Mouse (Mus musculus) ES-E14 (cell line): ENCODE results near the gene Sigmar1. TPM values are rescaled to one million over a fixed set of nuclear protein-coding genes. Genes with fewer than 3 reads are reported as not detected.
A peak's percentile ranks its signal among the peaks of the same experiment; 100 is the strongest.
"Not testable (repeated sequence)": the region's sequence is repeated elsewhere in the genome, so short reads cannot be mapped to it uniquely, and the experiment has no call there.

Experiments
- DNase-seq: peaks from one replicate; pipeline ENCODE4 v3.0.0-alpha.2; 2013; ENCODE audit warnings: low read depth, low spot score
- H3K27ac ChIP-seq: 2 replicates; pipeline ENCODE4 v1.5.1; 2012; ENCODE audit warnings: low read depth, mild to moderate bottlenecking, low read length, moderate library complexity, mixed read lengths; ENCODE audit not compliant: poor library complexity, insufficient read depth, severe bottlenecking
- H3K36me3 ChIP-seq: 2 replicates; pipeline ENCODE4 v1.6.1; 2012; ENCODE audit warnings: mild to moderate bottlenecking, low read length, moderate library complexity, mixed read lengths; ENCODE audit not compliant: control insufficient read depth, poor library complexity, insufficient read depth, severe bottlenecking
- H3K4me1 ChIP-seq, 2 experiments: fragments of 150-350 bp in 1 of 2; sonication (generic) in 1 of 2; 2 replicates each; pipeline ENCODE4 v1.6.1; 2012; ENCODE audit warnings: low read length in 2 of 2, mild to moderate bottlenecking in 1 of 2, mixed read lengths in 1 of 2; ENCODE audit not compliant: control insufficient read depth in 2 of 2, insufficient read depth in 2 of 2, poor library complexity in 1 of 2
- H3K4me3 ChIP-seq, 2 experiments: fragments of 150-350 bp in 1 of 2; sonication (generic) in 1 of 2; 2 replicates each; pipeline ENCODE4 v1.5.1; 2012; ENCODE audit warnings: low read length in 2 of 2, low read depth in 1 of 2, mild to moderate bottlenecking in 1 of 2, mixed read lengths in 1 of 2; ENCODE audit not compliant: insufficient read depth in 1 of 2, poor library complexity in 1 of 2, severe bottlenecking in 1 of 2
- H3K9ac ChIP-seq: 2 replicates; pipeline ENCODE4 v1.6.1; 2012; ENCODE audit warnings: low read depth, mild to moderate bottlenecking, low read length, mixed read lengths; ENCODE audit not compliant: poor library complexity, insufficient read depth, severe bottlenecking
- H3K9me3 ChIP-seq: fragments of 150-350 bp; sonication (generic); 2 replicates; pipeline ENCODE4 v1.6.1; 2012; ENCODE audit warnings: low read depth, mild to moderate bottlenecking, low read length; ENCODE audit not compliant: control insufficient read depth, insufficient read depth
- ZNF384 ChIP-seq: IDR thresholded peaks from 2 replicates; pipeline ENCODE4 v1.6.1; 2012; ENCODE audit warnings: low read depth, low read length, inconsistent platforms
- in situ Hi-C, 2 experiments: fragments of 600-800 bp; cut with MboI; formaldehyde crosslinking; loops; one replicate each; pipeline ENCODE4 v1.15.1; 2025; ENCODE audit warnings: low sequenced_read_pairs in 2 of 2, inconsistent platforms in 1 of 2; ENCODE audit not compliant: unreplicated experiment in 2 of 2
- total RNA-seq: library from RNA; depleted of rRNA; stranded (reverse); fragments of 300-350 nt; gene quantifications from 2 replicates; pipeline ENCODE4 v1.2.3, GENCODE M21; 2012

The Sigmar1 gene
- total RNA-seq, 1 experiment: 198 TPM

GRCm38 (mm10) chr4:41774506-41774905 is 18.5 kb upstream of the Sigmar1 start:
- in situ Hi-C loops, DNase-seq: not testable (repeated sequence)
- TF ChIP-seq ZNF384: 0 out of 2 replicates have a peak, but pooled peaks have one; percentile 20

DNA sequence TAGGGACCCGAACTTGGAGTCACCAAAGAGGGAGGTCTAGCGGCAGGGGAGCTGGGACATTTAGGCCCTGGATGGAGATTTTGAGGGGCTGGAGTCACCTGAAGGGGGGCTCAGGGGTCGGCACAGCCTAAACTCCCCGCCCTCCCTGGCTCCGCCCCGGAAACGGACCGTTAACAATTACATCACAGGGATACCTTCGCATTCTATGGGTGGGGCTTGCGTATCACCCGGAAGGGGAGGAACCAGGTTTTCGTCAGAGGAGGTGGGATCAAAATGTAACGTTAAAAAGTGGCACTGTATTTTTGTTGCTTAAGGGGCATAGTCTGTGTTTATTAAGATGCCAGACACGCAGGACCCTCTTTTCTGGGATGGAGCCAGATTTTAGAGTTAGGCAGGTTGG is 18.0 kb upstream of the Sigmar1 start, which contains the start of gene Ccl27a:
TSS of gene Ccl27a (minus strand) at position 246 of the 400 bp plus-strand sequence.
- H3K9me3 ChIP-seq, H3K27ac ChIP-seq, H3K4me1 ChIP-seq, in situ Hi-C loops, H3K36me3 ChIP-seq: not testable (repeated sequence)
- peak; percentile 80 for DNase-seq
- Histone ChIP-seq H3K4me3 (peak within 1 kb of the TSS; percentile 67 to 73), H3K9ac (peak within 1 kb of the TSS; percentile 62)

More at GRCm38 (mm10) chr4:41774506-41774905, 18.5 kb upstream of the Sigmar1 start:
- H3K36me3 ChIP-seq, H3K27ac ChIP-seq, H3K4me1 ChIP-seq, H3K9me3 ChIP-seq: not testable (repeated sequence)
- Histone ChIP-seq H3K9ac (peak overlapping the region; percentile 59), H3K4me3 (peak overlapping the region; percentile 46 to 64; a peak in 3 of 4 replicates)

DNA sequence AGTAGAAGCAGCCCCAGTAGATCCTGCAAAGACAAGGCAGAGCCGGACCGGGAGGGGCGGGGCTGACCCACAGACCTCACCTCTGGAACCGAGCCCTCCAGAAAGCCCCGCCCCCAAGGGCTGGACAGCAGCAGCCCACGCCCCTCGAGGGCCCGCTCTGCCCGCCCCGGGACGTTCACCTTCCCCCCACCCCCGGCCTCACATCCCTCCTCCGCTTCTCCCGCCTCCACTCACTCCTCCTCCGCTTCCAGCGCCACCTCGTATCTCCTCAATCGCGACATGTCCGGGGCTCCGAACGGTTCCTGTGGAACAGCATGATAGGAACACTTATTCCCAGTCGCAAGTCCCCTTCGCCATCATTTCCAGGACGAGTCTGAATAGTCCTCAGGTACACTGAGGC is 17.5 kb upstream of the Sigmar1 start:
- in situ Hi-C loops, H3K27ac ChIP-seq: not testable (repeated sequence)

DNA sequence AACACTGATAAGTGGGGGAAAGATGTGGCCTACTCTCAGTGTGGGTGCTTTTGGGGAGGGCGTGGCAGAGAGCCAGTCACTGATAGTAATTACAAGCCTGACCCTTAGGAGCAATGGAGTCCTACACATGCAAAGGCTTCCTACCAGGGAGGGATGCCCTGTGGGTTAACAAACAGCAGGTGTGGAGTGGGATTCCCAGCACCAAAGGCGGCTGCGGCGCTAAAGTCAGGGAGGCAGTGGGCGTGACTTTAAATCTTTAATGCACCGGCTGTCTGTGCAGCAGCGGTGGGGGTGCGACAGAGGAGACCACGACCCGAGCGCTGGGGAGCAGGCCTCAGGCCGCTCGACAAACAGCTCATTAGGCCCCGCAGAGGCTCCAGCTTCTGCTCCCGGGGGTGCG is 17.0 kb upstream of the Sigmar1 start:
- in situ Hi-C loops, H3K27ac ChIP-seq, H3K4me1 ChIP-seq, H3K9ac ChIP-seq, H3K9me3 ChIP-seq, H3K36me3 ChIP-seq, DNase-seq: not testable (repeated sequence)
- H3K4me3 ChIP-seq: peak overlapping the region in 1 of 2 experiments; percentile 22; a peak in 1 of 4 replicates

More for the DNA sequence above, 17.5 kb upstream of the Sigmar1 start:
- peak overlapping the region; percentile 62; the same call in 1 of the 2 replicates for H3K9ac ChIP-seq
- H3K9me3 ChIP-seq, H3K36me3 ChIP-seq, H3K4me1 ChIP-seq: not testable (repeated sequence)
- peak overlapping the region; percentile 67 to 73 for H3K4me3 ChIP-seq
- DNase-seq: peak; percentile 63

- H3K27ac ChIP-seq, in situ Hi-C loops, H3K9me3 ChIP-seq, H3K4me3 ChIP-seq, DNase-seq, H3K36me3 ChIP-seq, H3K4me1 ChIP-seq, H3K9ac ChIP-seq: not testable (repeated sequence)
Observed at GRCm38 (mm10) chr4:41767301-41767700, 11.3 kb upstream of the Sigmar1 start.

DNA sequence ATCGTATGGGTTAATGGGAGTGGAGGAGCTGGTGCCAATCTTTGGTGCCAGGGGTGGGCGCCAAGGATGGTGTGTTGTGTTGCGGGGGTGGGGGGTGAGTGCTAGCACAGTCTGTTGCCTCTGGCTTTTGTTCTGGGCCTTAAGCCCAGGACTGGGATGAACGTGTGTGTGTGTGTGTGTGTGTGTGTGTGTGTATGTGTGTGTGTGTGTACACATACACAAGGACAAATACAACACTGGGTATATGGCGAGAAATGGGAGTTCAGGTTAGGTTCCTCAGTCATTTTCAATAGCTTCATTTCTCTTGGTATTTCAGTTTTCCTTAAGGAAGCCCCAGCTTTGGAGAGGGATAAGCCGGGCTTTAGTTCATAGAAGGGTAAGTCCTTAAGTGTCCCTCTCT is 7.2 kb upstream of the Sigmar1 start:
- H3K27ac ChIP-seq, H3K9me3 ChIP-seq, H3K4me1 ChIP-seq, DNase-seq, H3K4me3 ChIP-seq, H3K36me3 ChIP-seq, in situ Hi-C loops, H3K9ac ChIP-seq: not testable (repeated sequence)

DNA sequence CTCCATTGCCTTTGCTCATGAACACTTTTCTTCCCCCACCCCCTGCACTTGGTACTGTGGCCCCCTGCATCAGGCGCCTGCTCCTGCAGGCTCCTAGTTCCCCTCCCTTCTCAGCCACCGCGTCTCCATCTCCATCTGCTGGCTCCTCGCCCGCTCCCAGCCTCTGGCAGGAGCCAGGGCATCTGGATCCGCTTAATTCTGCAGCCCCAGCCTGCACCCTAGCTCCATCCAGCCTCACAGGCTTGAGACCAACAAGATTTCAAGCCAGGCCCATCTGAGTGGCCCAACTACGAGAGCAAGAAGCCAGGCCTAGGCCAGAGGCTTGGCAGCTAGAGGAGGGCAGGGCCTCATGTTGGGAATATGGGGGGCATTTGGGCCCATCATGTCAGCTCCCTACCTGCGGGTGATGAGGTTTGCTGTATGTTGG is 6.7 kb upstream of the Sigmar1 start:
- H3K27ac ChIP-seq, H3K9me3 ChIP-seq, DNase-seq, in situ Hi-C loops, H3K4me1 ChIP-seq, H3K36me3 ChIP-seq, H3K9ac ChIP-seq: not testable (repeated sequence)
- H3K4me3 ChIP-seq: peak overlapping the region in 1 of 2 experiments; percentile 44; a peak in 2 of 4 replicates
